Mouse (Mus musculus) ovary, adult 18-20 months (tissue): ENCODE measurements around the gene Aldh3a1.
A peak's percentile ranks its signal among the peaks of the same experiment; 100 is the strongest.

Experiments
- DNase-seq: peaks from one replicate; pipeline ENCODE4 v3.0.0; 2022; ENCODE audit warnings: low spot score, mixed read lengths

The Aldh3a1 gene

DNA sequence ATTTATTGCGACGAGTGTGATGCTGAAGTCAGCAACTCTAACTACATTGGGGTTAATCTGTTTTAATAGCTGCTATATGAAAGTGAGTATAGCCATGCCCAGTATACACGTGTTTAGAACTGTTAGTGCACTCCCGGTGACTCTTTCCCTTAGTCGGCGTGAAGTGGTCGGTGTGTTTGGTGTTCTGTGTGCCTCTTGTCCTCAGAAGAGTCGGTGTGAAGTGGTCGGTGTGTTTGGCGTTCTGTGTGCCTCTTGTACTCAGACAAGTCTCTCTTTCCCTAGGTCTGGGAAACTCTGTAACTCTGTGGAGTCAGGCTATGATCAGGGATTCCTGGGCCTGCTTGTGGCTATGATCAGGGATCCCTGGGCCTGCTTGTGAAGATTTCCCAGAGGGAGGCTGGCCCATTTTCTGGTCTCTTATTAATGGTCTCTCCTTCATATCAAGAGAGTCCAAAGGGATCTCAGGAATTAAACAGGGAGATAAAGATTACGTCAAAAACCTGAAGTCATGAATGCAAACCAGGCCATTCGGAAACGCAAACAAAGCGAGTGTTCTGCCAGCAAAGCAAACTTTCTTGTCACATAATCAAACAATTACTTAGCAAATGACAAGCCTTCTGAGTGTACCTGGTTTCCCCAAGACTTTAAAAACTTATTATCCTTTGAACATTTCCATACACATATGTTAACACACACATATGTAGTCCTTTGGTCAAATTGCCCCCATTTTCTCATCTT, 10.6 kb upstream of the Aldh3a1 start:
- no peak for DNase-seq

DNA sequence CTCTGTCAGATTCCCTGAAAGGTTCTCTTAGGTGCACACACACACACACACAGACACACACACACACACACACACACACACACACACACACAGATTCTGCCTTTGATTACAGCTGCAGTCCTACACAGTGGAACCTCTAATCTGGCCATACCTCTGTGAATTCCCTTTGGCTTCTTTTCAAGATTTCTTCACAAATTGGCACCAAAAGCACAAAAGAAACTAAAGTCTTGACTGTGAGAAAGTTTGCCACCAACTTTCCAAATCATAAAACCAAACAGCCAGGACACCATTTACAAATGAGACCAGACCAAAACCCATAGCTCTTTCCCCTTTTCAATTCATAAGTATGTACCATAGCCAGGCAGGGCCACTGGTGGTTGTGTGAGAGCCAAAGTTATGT, 9.4 kb upstream of the Aldh3a1 start:
- no peak for DNase-seq

DNA sequence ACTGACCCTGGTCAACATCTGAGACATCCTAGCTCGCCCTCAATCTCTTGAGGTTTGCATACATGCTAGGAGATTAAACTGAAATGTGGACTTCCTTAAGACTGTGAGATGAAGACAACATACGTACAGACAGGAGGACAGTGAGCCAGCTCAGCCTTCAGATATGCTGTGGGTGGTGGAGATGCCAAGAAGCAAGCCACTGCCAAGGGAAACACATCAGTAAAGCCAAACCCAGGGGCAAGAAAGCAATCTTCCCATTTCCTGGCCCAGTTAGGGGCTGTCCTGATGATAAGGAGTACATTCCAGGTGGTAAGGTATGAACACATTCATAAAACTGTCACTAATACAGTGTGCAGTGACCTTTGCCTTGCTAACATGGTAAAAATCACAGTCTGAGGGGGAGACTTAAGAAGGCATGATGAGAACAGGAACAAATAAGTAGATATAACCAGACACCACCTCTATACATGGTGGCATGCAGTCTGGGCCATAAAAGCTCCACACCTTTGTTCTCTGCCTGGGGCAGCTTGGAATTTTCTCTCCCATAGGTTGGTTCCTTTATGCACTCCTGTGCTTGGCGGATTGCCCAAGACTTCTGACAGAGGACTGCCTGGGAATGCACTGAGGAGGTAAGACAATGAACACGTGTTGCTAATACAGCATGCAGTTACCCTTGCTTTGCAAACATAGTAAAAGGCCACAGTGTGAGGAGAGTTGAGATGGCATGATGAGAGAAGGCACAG, 7.5 kb upstream of the Aldh3a1 start:
- no peak for DNase-seq

DNA sequence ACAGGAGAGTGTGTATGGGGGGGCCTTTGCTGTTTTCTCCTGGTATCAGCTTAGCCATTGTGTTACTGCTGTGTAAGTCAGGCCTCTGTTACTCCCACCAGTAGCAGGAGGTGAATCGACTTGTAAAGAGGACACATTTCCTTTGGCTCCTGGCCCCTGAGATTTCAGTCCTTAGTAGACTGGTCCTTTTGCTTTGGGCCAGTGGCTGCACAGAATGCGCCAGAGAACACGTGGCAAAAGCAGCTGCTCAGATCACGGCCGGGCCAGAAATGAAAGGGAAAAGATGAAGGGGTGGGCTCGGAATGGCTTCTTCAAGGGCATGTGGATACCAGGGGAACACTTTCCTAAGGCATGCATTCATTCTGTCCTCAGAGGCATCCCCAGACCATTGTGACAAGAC, 5.2 kb upstream of the Aldh3a1 start:
- DNase-seq = no peak

DNA sequence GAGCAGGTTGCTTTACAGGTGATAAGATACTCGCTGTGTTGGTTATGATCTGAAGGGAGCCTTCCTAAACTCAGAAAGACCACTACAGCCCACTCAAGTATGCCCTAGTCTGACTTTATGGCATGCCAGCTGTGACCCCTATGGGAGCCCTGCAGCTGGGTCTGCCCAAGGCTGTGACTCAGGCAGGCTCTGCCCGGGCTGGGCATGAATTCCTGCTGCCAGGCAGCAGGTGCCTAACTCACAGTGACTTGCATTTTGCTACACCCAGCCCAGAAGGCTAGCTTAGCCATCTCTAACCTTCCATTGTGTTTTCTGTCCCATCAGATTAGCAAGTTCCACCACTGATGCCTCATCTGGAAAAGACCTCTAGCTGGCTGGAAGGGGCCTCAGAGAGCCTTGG, 4.5 kb upstream of the Aldh3a1 start:
- no peak for DNase-seq

DNA sequence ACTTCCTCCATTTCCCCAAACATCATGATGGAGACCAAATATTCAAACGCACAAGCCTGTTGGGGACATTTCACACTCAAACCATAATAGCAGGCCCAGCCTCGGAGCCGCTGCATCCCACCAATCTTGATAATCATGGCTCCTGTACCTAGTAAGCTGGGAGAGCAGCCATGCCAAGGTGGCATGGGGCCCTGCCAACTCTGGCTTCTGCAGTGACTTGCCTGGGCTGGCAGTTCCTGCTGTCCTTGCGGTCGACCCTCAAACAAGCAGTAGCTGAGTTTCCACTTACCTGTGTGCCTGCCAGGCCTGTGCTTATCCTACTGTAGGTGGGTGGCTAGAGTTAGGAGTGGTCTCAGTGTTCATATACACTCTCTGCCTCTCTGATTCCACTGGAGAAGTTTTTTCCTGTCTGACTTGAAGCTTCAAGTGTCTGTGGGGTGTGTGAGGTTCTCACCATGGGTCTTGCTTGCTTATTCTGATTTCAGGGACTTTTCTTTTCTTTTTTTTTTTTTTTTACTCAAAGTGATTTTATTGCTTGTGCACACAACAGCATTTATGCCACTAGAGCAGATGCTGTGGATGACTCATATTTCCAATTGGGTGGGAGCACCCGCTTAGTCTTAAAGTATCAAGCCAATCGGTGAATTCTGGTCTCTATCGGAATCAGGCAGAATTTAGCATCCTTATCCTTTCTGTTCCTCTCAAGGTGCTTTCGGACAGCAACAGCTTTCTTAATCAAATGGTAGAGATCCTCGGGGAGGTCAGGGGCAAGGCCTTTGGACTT, 2.0 kb upstream of the Aldh3a1 start:
- no peak for DNase-seq

DNA sequence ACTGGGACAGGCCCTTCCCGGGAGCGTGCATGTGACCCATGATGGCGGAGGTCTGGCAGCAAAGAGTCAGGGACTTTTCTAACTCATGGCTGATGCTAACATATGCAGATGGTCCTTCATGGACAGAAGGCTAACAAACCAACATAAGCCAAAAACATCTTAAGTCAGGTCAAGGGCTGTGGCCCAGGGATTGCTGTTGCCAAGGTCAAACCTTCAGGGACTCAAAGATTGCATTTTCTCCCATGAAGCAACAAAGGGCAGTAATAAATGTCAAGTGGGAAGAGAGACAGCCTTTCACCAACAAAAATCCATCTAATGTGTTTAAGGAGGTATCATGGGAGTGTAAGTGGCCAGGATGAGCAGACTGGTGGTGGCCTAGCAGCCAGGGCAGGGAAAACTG, 1.2 kb upstream of the Aldh3a1 start:
- no peak for DNase-seq

DNA sequence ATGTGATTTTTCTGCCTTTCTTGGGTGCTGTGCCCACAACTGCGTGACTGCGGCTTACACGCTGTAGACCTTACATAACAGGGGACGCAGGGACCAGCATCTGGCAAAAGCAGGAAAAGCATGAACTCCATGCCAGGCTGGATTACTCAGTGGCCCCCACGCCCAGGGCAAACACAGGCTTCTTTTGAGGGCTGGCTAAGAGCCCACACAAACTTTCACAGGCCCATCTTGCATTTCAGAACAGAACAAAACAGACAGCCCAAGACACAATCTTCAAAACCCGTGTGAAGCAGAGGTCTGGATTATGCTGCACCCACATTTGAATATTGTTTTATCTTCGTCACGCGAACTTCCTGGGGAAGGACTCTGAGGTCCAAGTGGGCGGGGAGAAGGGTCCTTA, 979 bp downstream of the Aldh3a1 start:
- DNase-seq = no peak

DNA sequence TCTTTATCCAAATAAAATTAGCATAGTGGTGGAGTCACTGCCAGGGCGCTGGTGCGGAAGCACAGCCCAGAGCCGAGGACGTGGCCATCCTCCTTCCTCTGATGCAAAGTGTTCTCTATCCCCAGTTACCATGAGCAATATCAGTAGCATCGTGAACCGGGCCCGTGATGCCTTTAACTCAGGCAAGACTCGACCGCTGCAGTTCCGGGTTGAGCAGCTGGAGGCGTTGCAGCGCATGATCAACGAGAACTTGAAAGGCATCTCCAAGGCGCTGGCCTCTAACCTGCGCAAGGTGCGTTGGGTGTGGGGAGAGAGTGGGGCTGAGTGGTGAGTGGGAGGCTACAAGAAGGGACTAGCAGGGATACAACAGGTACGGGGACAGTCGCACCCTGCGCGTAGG, 4.8 kb downstream of the Aldh3a1 start:
- no peak for DNase-seq

DNA sequence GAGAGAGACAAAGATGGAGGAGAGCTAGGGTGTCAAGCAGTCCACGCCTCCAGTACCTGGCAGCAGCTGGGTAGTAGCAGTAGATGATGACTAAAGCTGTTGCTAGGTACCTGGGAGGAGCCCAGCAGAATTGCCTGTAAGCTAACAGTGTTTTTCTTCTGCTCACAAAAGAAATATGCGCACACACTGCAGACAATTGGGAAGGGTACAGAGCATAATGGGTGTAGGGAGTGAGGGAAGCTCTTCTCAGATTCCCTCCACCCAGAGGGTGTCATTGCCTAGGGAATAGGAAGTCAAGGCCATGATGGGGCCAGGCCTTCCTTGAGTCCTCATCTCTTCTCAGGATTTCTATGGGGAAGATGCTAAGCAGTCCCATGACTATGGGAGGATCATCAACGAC, 8.6 kb downstream of the Aldh3a1 start:
- no peak for DNase-seq

DNA sequence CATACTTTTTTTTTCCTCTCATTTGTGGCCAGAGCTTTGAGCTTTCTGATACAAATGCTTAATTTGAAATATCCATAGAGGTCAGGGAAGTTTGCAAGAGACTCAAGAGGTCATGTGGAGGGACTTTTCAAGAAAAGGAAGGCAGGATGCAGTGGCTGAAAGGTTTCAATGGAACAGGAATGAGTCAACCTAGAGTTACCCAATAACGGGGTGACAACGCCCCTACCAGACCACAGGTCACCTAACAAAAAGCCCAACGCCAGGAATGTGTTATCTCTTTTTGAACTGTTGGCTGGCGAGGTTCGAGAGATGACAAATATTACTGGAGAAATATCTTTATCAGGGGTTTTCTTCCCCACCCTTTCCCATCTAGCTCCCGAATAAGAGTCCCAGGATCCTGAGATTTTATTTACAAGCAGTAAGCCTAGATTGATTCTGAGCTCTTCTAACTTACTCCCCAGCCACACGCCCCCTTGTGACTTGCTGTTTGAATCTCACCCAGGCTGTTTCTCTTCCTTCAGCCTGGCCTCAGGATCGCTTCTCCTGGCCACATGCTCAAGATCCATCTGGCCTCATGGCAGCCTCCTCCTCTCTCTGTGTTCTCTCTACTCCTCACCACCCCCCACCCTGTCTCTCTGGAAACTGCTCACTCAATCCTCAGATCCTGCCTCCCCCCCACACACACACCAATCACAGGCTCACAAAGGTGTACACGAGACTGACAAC, 13.0 kb downstream of the Aldh3a1 start:
- DNase-seq = no peak

DNA sequence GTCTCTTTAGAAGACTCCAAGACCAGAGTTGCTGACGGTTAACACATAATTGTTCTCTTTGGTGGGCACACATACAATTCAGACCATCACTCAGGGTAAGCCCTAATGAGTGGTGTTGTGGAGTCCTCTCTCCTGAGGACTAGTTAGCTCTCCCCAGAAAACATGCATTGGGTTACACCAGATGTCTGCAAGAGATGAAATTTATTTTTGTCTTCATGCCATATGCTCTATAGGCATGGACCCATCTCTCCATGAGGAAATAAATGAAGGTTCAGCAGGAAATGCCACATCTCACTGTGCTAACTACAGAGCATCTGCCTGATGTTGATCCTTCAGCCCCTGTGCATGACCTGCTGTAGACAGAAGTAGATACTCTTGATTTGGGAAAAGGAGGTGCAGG, 14.7 kb downstream of the Aldh3a1 start:
- DNase-seq = no peak

DNA sequence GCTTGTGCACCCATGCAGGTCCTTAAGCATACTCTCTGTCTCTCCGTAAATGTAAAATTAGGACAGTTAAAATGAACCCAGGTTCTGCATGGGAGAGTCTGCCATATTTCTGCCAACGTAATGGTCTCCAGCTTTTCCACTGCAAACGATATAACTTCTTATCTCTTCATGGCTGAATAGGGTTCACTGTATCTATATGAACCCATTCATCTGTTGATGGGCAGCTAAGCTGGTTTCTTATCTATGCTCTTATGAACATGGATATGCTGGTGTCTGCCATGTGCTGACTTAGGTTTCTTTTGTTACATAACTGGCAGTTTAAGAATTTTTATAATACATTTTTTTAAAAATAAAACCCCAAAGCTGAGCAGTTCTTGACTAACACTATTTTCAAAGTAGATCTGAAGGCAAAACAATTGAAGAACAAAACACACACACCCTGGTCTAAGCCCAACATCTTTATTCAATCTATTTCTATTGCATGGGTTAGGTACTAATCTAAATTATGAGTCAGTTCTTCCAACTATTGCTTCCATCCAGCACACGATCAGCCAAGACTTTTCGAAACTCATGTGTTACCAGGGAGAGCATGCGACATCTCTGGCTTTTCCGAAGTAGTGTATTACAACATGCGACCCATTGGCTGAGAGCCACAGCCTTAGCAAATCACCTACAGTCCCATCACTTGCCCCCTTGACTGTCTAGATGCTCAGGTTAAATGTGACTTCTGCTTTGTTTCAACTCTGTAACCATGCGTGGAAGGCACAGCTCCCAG, 15.8 kb downstream of the Aldh3a1 start:
- no peak for DNase-seq

DNA sequence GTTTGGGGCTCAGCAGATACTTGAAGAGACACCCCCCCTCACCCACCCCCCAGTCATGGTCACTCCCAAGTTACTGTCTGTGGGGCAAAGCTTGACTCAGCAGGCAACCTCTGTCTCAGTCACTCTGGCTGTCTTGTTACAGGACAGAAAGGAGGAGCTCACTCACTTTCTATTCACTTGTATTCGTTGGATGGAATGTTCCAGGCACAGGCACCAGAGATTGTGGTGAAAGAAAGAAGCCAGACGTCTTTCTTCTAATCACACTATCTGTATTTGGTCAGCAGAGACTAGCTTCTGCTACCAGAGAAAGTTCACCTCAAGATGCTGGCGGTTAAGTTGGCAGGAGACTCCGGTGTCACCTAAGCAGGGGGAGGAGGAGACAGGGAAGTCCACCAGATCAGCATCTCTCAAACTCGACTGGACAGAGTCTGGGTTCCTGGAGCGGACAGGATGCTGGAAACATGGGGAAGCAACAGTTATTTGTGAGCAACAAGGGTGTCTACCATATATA, 17.0 kb downstream of the Aldh3a1 start:
- no peak for DNase-seq

DNA sequence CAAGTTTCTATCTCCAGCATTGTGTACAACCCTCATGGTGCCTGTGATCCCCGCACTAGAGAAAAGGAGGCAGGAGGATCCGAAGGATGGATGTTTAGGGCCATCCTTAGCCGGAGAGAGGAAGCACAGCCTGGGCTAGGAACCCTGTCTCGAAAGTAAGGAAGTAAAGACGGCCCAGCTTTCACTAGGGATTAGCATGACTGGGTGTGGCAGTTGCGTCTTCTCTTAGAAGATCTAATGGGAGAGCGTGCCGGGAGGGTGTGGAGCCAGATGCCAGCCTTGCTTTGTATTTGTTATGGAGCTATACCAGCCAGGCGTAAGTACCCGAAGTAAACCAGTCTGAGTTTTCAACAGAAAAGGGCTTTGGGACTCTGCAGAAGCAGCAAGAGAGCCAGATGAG, 17.6 kb downstream of the Aldh3a1 start:
- DNase-seq = no peak

DNA sequence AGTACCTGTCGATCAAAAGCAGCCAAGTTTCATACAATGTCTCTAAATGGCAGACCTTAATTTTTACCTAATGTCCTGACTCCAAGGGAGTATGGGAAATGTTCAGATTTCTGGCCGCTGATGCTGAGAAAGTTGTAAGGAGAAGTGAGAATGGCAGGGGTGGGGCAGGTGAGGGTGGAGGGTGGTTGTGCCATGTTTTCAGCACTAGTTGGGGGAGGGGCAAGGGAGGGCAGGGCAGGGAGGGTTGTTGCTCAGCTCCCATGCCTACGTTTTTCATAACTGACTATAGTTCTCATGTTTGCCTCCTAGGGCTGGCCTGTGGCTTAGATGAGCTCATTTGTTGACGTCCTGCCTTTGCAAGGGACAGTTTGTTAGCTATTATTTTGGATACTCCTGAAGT, 18.2 kb downstream of the Aldh3a1 start:
- DNase-seq = no peak

DNA sequence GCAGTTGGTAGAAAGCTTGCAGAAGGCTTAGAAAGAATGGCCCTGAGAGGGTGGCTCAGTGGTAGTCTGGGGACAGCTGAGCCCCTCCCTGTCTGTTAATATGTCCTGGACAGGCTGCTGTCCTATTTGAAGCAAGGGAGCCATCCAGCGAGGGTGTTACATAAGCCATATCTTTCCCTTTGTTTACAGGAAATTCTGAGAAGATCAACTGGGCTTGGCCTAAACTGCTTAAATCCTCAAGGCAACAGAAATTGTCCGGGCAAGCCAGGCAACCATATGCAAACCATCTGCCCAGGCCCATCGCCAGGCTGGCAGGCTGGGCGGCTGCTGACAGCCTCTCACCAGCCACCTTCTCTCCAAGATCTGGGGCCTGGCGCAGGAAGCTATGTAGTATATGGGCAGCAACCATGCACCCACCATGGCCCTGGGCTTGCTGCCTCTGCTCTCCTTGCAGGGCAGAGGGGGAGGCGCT, 18.6 kb downstream of the Aldh3a1 start:
- DNase-seq = no peak

DNA sequence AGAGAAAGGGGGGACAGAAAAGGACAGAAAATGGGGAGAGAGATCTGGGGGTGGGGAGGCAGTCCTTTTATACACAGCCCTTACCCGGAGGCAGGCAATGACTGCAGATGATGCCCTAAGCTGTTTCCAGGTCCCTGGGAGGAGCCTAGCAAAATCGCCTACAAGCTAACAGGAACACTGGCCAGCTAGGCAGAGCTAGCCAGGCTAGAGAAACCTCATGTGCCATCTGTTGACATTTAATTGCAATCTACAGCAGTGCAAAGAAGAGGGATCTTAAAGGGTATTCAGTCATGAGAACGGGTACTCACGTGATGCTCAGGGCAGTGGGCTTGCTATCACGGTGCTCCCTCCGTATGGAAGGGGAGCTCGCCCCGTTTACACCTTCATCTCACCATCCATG, 20.5 kb downstream of the Aldh3a1 start:
- DNase-seq = no peak

DNA sequence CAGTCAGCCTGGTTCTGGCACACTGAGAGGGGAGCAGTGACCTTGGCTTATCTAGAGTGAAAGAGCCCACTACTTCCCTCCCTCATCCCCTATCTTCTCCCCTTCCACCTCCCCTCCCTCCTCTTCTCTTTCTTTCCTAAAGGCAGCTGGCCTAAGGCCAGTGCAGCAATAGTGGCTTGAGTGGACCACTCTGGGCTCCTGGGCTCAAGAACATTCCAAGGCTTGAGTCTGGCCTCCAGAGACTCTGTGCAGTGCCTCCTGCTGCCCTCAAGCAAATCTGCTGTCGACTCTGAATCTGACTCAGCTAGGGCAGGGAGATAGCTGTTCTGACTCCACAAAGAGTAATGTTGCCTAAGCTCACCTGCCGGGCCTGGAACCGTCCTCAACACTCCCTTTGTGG, 21.1 kb downstream of the Aldh3a1 start:
- DNase-seq = no peak

DNA sequence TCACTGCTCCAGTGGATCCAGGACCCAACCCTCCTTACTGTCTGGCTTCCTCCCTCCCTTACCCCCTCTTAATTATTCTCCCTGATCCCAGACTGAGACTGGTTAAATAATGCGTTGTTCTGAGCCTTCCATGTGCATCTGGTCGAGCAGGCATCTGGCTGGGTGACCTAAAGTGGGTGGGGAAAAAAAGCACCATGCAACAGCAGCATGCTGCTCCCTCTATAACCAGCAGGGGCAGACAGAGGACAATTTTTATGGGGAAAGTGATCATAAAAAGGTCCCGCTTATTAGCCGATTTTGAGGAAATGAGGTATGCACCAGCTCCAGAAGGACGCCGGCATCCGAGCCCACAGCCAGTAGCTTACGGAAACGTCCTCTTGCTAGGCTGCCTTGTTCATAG, 24.0 kb downstream of the Aldh3a1 start:
- DNase-seq = peak; percentile 42

DNA sequence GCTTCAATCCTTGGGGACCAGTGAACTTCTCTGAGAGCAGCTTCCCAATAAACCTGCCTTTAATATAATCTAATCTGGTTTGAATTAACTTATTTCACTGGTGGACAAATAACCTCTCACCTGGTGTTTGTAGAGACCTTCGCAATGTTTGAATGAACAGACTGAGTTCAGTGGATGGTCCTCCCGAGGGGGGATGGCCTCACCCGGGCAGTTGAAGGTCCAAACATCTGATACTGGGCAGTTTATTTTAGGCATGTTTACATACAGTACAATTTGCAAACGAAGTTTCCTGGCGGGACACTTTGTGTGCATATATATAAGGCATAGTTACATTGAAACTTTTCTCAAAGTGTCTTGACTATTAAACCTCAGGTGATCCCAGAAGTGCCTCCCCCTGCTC, 26.8 kb downstream of the Aldh3a1 start:
- no peak for DNase-seq
